Mouse (Mus musculus) erythroid progenitor cell, adult 5-6 weeks (primary cell): ENCODE data around the gene Chd4. TPM values are rescaled to one million over a fixed set of nuclear protein-coding genes. Genes with fewer than 3 reads are reported as not detected.

Experiments
- ATAC-seq: replicated peaks from 2 replicates; pipeline ENCODE4 v1.8.0; 2016; ENCODE audit warnings: moderate number of reproducible peaks, mild to moderate bottlenecking, moderate TSS enrichment, inconsistent platforms; ENCODE audit not compliant: poor library complexity, low FRiP score, severe bottlenecking
- total RNA-seq, 2 experiments: library from RNA; stranded (forward) in 1 of 2; stranded (reverse) in 1 of 2; fragments of 150-400 nt in 1 of 2; fragments of 186-747, 209-891 nt in 1 of 2; gene quantifications; 2 replicates each; pipeline versions ENCODE4 v1.2.3 to v1.2.4; 2015 to 2017; ENCODE audit warnings: low replicate concordance in 2 of 2

Chd4 gene
- total RNA-seq, 2 experiments from 2014 or later, result 49.0 to 220 TPM

DNA sequence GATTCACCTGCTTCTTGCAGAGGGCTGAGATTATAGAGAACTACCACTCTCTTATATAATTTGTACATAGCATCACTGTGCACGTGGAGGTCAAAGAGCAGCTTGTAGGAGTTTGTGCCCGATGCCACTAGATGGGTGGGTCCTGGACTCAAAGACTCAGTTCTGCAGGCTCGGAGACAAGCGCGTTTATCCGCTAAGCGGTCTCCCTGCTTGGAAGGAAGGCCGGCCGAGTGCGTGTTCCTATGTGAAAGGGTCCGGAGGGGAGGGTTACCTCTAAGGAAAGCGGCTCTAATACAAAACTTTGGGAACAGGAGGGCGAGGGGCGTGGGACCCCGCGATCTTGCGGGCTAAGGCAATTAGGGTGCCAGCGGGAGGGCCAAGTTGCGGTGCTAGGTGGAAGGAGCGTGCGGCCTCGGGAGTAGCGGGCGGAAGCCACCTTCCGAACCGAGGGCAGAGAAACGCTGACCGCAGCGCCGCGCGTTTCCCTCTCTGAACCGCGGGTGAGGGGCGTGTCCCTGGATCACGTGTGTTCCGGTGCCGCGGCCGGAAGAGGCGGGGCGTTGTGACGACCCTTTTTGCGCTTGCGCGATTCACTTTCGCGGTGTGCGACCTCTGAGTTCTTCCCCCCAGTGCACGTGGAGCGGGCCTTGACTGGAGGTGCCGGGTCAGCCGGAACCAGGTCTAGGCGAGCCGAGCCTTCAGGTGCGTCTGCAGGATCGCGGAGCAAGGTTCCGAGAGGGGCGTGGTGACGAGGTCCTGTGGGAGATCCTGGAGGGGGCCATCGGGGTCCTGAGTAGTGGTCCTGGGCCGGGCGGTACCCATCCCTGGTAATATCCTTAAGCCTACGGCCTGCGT lies 35.7 kb downstream of the Chd4 start, which contains the start of gene Nop2:
Gene Nop2 (plus strand): TSS at position 608 of the 855 bp plus-strand sequence.
- ATAC-seq, result peak; percentile 93

GRCm38 (mm10) chr6:125132470-125132869 lies 36.7 kb downstream of the Chd4 start:
- no peak for ATAC-seq

DNA sequence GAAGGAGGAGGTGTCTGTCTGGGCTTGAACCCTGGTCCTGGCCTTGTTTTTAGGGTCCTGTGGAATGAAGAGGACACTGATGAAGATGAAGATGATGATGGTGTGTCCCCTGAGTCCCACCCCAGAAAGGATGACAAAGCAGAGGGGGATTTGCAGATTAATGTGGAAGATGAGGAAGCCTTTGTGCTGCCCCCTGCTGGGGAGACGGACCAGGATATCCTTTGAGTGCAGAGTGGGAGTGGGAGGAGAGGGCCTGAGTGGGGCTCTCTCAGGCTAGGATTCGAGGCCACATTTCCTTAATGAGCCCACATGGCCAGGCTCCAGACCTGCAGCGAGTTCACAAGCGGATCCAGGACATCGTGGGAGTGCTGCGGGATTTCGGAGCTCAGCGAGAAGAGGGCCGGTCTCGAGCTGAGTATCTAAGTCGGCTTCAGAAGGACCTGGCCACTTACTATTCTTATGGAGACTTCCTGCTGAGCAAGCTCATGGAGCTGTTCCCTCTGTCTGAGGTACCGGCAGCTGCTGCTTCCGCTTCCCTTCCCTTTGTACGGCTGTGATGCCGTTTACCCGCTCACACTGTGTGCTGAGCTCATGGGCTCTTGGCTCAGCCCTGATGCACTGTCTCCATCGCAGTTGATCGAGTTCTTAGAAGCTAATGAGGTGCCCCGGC lies 41.4 kb downstream of the Chd4 start:
- no peak for ATAC-seq

DNA sequence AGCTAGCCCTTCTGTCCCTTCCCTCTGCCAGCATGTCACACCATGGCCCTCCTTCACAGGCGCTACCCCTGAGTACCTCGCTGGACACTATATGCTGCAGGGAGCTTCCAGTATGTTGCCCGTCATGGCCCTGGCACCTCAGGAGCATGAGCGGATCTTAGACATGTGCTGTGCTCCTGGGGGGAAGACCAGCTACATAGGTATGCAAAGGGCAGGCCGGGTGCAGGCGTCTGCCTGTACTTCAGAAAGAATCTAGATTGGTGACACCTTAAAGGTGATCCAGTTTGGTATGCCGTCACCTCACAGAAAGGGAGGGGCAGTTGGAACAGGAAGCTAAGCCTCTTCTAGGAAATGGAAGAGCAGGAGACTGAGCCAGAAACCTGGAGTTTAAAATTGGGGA lies 44.0 kb downstream of the Chd4 start:
- no peak for ATAC-seq

- ATAC-seq, result no peak
Observed at GRCm38 (mm10) chr6:125142436-125142835, 46.7 kb downstream of the Chd4 start.

DNA sequence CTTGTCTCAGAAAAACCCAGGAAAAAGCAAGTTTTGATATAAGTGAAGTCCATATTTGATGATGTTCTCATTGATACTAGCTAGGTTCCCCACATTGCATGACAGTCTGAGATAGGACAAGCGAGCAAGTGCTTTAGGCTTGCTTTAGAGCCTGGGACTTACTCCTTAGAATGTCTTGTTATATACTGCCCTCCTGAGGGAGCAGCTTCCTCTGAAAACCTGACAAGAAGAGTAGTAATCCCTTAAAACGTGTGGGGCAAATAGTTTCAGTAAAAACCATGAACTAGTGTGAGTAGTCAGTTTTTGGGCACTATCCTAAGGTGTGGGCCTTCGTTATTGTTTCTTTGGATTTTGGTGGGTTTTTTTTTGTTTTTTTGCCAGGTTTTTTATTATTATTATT lies 47.3 kb downstream of the Chd4 start:
- ATAC-seq, result no peak

DNA sequence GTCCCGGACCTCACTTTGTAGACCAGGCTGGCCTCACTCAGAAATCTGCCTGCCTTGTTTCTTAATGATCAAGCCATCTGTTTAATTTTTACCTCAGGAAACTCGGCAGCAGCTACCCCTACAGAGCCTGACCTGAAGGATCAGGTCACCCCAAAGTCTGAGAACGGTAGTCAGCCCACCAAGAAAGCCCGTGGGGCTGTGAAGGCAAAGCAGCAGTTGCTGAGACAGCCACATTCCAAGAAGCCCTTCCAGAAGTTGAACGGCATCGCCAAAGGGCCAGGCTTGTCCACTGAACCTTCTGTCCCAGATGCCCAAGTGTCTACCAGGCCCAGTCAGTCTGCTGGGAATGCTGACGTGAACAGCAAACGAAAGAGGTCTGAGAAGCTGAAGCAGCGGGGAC lies 48.1 kb downstream of the Chd4 start:
- ATAC-seq, result no peak

DNA sequence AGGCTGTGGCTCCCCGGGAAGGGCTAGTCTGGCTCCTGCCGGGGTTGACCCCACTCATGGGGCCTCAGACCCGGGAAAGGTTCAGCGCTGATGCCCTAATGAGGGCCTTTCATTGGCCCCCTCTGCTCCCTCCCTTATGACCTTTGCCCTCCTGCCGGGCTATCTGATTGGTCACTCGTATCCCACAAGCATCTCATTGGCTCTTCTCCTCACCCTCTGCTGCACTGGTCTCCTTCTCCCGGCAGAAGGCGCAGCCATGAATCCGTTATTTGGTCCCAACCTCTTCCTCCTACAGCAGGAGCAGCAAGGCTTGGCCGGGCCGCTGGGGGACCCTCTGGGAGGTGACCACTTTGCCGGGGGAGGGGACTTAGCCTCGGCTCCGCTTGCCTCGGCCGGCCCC lies 49.2 kb downstream of the Chd4 start, which contains the start of gene Iffo1:
Gene Iffo1 (plus strand): TSS at position 241 of the 400 bp plus-strand sequence.
- peak; percentile 94 for ATAC-seq

- peak; percentile 35 for ATAC-seq
Observed at GRCm38 (mm10) chr6:125145479-125145951, 49.7 kb downstream of the Chd4 start.

DNA sequence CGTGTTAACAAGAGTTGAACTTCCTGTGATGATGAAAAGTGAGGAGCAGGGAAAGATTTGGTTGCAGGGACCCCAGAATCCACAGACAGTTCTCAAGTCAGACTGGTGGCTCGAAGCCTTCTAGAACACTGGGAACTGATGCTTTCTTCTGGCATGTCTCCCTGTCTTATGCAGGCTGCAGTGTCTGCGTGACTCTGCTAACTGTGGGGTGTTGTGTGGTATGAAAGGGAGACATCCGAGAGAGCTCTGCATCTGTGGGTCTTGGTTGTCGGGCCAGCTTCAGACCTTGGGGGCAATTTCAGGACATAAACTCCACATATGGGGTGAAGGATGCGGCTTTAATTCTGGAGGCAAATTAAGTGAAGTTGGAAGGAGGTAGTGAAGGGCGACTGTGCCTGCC lies 50.4 kb downstream of the Chd4 start:
- ATAC-seq, result no peak

DNA sequence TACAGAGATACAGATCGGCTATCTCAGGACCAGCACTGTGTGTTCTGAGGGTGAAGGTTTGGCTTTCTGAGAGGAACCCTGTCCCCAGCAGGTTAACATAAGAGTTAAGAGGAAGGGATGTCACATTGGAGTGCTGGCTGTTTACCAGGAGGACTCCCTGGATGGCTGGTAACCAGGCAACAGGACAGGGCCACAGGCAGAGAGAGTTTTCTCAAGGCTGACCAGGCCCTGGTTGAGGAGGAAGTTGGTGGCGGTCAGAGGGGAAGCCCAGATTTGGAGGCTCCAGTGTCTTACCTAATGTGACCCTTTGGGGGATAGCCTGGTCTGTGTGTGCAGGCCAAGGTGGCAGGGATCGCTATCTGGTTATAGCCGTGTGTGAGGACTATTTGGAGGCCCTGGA lies 51.0 kb downstream of the Chd4 start:
- ATAC-seq, result no peak

GRCm38 (mm10) chr6:125147329-125147728 lies 51.5 kb downstream of the Chd4 start:
- no peak for ATAC-seq

DNA sequence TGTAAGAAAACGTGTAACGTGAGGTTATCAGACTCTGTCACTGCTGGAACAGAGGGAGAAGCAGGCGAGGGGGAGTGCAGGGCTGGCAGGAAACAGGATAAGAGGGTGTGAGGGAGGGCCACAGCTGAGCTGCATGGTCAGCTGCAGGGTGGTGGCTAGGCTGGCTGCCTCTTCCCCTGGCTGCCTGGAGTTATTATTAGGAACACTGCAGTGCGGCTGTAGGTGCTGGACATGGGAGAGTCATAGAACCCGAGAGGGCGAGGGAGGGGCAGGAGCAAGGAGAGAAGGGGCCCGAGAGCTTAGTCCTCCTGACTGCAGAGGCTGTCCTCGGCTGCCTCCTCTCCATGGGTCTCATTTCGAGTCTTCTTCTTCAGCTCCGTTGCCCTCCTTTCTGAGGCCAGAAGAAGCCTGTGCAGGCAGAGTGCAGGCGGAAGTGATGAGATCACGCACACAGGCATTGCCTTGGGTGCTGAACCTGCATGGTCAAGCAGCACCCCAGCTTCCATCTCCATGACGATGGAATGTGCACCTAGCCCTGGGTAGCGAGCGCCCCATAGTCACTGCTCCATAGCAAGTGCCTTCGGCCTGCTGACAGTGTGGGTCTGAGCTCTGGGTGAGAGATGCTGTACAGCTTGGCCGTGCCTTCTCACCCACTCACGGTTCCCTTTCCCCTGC lies 52.6 kb downstream of the Chd4 start:
- no peak for ATAC-seq

- no peak for ATAC-seq
Observed at GRCm38 (mm10) chr6:125148926-125149568, 53.3 kb downstream of the Chd4 start.

GRCm38 (mm10) chr6:125149569-125149950 lies 53.8 kb downstream of the Chd4 start:
- no peak for ATAC-seq

GRCm38 (mm10) chr6:125152212-125153017 lies 56.6 kb downstream of the Chd4 start:
- ATAC-seq, result peak; percentile 43; the same call in 1 of the 2 replicates

- no peak for ATAC-seq
Observed at GRCm38 (mm10) chr6:125153018-125153389, 57.2 kb downstream of the Chd4 start.

GRCm38 (mm10) chr6:125153682-125154081 lies 57.9 kb downstream of the Chd4 start:
- no peak for ATAC-seq

- no peak for ATAC-seq
Observed at GRCm38 (mm10) chr6:125154550-125154949, 58.8 kb downstream of the Chd4 start.
